Mouse (Mus musculus): Measurements from ENCODE around the gene Ptprc. TPM values are rescaled to one million over a fixed set of nuclear protein-coding genes. Genes with fewer than 3 reads are reported as not detected.

The Ptprc gene
- polyA plus RNA-seq, 1 experiment, result not detected

- no peak for TF ChIP-seq GATA1 (IDR thresholded peaks at IDR 0.05; ENCODE audit: low read length)
These were observed 151.9 kb downstream of the Ptprc start for GRCm38 (mm10) chr1:138023601-138024000.

DNA sequence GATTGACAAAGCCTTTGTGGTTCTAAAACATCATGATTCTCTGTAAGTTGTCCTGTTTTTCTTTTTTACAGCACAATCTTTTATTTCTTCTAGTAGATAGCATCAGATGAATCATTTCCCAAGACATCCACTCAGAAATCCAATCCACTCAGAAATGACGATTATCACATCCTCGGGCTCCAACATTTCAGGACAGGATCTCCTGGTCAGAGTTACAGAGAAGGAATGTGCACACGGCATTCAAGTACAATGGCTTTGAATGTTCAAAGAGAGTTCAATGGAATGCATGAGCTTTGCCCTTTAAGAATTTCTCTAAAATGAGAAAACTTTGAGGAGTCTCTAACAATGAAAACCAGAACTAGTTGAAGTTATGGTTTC, 152.6 kb downstream of the Ptprc start:
- TF ChIP-seq GATA1 (IDR thresholded peaks at IDR 0.05; ENCODE audit: low read length), result no peak

- TF ChIP-seq GATA1 (IDR thresholded peaks at IDR 0.05; ENCODE audit: low read length), result no peak
These were observed 153.3 kb downstream of the Ptprc start for GRCm38 (mm10) chr1:138021962-138022917.

Other genes starting within 250 kb of the Ptprc start
- not detected in 2 replicates for gene Atp6v1g3, start 98.0 kb upstream of the Ptprc start, polyA plus RNA-seq (2012)

All from G1E-ER4 (cell line).